Mouse (Mus musculus) kidney, adult 2 months (tissue): ENCODE data around the gene Gm17364.

ENCODE experiments used
- CTCF ChIP-seq: fragments of 200-500 bp; conservative IDR thresholded peaks from 2 replicates; pipeline ENCODE4 v1.5.1; 2011; ENCODE audit warnings: low read depth, mild to moderate bottlenecking, control low read depth, low read length, moderate library complexity, mixed read lengths; ENCODE audit not compliant: insufficient read depth, insufficient read length
- POLR2A ChIP-seq: fragments of 200-500 bp; IDR thresholded peaks from one replicate; pipeline ENCODE4 v1.6.1; 2011; ENCODE audit warnings: low read depth, low read length, control low read depth

DNA sequence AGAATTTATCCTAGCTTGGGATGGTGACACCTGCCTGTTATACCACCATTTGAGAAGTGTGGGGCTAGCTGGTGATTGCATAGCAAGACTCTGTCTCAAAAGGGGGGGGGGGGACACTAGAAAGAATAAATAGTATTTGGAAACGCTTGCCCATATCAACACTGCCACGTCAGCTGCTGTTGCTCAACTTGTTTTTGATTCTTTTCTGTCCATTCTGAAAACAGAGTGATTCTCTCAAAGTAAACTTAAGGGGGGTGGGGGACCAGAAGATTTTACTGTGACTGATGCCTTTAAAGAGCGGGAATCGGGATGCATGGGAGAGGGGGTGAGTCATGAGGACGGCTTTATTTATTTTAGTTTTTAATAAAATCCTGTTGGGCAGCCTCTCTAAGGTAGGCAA lies 47.3 kb downstream of the Gm17364 start:
- TF ChIP-seq POLR2A (no peak), CTCF (no peak)
